Mouse (Mus musculus) CD4-positive, CD25-positive, alpha-beta regulatory T cell (primary cell): ENCODE measurements around the gene Got1. TPM values are rescaled to one million over a fixed set of nuclear protein-coding genes. Genes with fewer than 3 reads are reported as not detected.

Experiments used
- polyA plus RNA-seq: library from polyadenylated mRNA; unstranded; fragments of 100-300 nt; shearing (Covaris generic); gene quantifications from one replicate; pipeline ENCODE4 v1.2.1, GENCODE M21; 2017

Got1 gene
- polyA plus RNA-seq, result 38.2 TPM

GRCm38 (mm10) chr19:43524187-43525103 is at the start of gene Got1:
Got1 (minus strand) TSS chr19:43524605.

Other genes with a start within 250 kb of the Got1 start
- not detected for gene Hpse2, start 136.2 kb downstream of the Got1 start, polyA plus RNA-seq
- not detected for gene Cnnm1, start 84.2 kb downstream of the Got1 start, polyA plus RNA-seq
- gene Nkx2-3, start 87.7 kb upstream of the Got1 start, polyA plus RNA-seq, result 0.11 TPM
- gene Slc25a28, start 150.3 kb upstream of the Got1 start, polyA plus RNA-seq, result 34.9 TPM
- 3.8 TPM for gene Entpd7, start 165.1 kb upstream of the Got1 start, polyA plus RNA-seq
- gene Cutc, start 228.4 kb upstream of the Got1 start, polyA plus RNA-seq, result 16.9 TPM
- 31.5 TPM for gene Cox15, start 228.4 kb upstream of the Got1 start, polyA plus RNA-seq